Mouse (Mus musculus): ENCODE results near the gene Phc1. TPM values are rescaled to one million over a fixed set of nuclear protein-coding genes. Genes with fewer than 3 reads are reported as not detected.
A peak's percentile ranks its signal among the peaks of the same experiment; 100 is the strongest.

Phc1 gene
- polyA plus RNA-seq, 1 experiment from 2014 or later: 19.8 TPM

DNA sequence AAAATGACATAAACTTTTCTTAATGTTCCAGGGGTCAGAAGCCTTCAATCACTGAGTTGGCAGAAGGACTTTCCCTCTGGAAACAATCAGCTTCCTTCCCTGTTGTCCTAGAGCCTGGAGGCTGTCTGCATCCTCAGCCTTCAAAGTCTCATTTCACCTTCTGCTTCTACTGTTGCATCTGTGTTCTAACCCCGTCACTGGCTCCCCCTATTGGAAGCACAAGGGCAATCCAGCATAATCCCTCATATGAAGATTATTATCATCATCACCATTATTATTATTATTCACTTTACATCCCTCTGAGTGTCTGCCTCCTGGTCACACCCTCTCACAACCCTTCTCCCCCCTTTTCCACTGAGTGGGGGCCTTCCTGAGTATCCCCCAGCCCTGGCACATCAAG, 52.1 kb downstream of the Phc1 start:
- no peaks in the 10 kb centered on the region for H3K9me3 ChIP-seq (ENCODE audit: control insufficient read depth, low read length)
- ATAC-seq (replicated peaks; ENCODE audit: low FRiP score, low TSS enrichment, low read depth) (no peak), DNase-seq (ENCODE audit: low spot score) (no peak)
- H3K27ac ChIP-seq (ENCODE audit: low read depth): no peak overlapping the region
- H3K4me2 ChIP-seq (ENCODE audit: low read length): no peak overlapping the region
- no peaks in the 10 kb centered on the region for H3K36me3 ChIP-seq (ENCODE audit: control insufficient read depth, insufficient read depth, low read length)
- 32% methylated on average over 1 of the region's 1 CpGs for WGBS
- H3K9ac ChIP-seq (ENCODE audit: low read length): no peak overlapping the region
- no peaks in the 10 kb centered on the region for H3K27me3 ChIP-seq (replicated peaks; ENCODE audit: control insufficient read depth, insufficient read depth, low read length)
- no peaks in the 10 kb centered on the region for H3K4me1 ChIP-seq (replicated peaks; ENCODE audit: control insufficient read depth, insufficient read depth, low read length)
- no peak overlapping the region for H3K4me3 ChIP-seq (ENCODE audit: low read depth, low read length)

- no peak overlapping the region for H3K4me2 ChIP-seq (ENCODE audit: low read length)
- no peak overlapping the region for H3K9ac ChIP-seq (ENCODE audit: low read length)
- 52% methylated on average over 1 of the region's 1 CpGs for WGBS
- DNase-seq (ENCODE audit: low spot score) (no peak), ATAC-seq (replicated peaks; ENCODE audit: low FRiP score, low TSS enrichment, low read depth) (no peak)
- H3K27me3 ChIP-seq (replicated peaks; ENCODE audit: control insufficient read depth, insufficient read depth, low read length): no peaks in the 10 kb centered on the region
- H3K27ac ChIP-seq (ENCODE audit: low read depth): no peak overlapping the region
- H3K9me3 ChIP-seq (ENCODE audit: control insufficient read depth, low read length): no peaks in the 10 kb centered on the region
- no peaks in the 10 kb centered on the region for H3K36me3 ChIP-seq (ENCODE audit: control insufficient read depth, insufficient read depth, low read length)
- H3K4me1 ChIP-seq (replicated peaks; ENCODE audit: control insufficient read depth, insufficient read depth, low read length): no peaks in the 10 kb centered on the region
- H3K4me3 ChIP-seq (ENCODE audit: low read depth, low read length): no peak overlapping the region
Measured at GRCm38 (mm10) chr6:122284823-122285222, 55.5 kb downstream of the Phc1 start.

DNA sequence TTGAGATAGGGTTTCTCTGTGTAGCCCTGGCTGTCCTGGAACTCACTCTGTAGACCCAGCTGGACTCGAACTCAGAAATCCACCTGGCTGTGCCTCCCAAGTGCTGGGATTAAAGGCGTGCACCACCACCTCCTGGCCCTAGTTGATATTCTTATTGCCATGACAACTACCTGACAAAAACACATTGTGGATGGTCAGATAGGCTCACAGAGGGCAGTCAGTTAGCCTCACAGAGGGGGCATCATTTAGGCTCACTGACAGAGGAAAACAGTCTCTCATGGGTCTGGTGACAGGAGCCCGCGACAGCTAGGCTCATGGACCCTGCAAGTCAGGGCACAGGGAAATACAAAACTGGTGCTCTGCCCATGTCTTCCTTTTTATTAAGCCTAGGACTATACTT, 56.1 kb downstream of the Phc1 start:
- Histone ChIP-seq H3K36me3 (ENCODE audit: control insufficient read depth, insufficient read depth, low read length) (no peaks in the 10 kb centered on the region), H3K4me3 (ENCODE audit: low read depth, low read length) (no peak overlapping the region), H3K4me2 (ENCODE audit: low read length) (no peak overlapping the region), H3K9me3 (ENCODE audit: control insufficient read depth, low read length) (no peaks in the 10 kb centered on the region), H3K4me1 (replicated peaks; ENCODE audit: control insufficient read depth, insufficient read depth, low read length) (no peaks in the 10 kb centered on the region), H3K9ac (ENCODE audit: low read length) (no peak overlapping the region), H3K27ac (ENCODE audit: low read depth) (no peak overlapping the region), H3K27me3 (replicated peaks; ENCODE audit: control insufficient read depth, insufficient read depth, low read length) (no peaks in the 10 kb centered on the region)
- no peak for DNase-seq (ENCODE audit: low spot score)
- 88% methylated on average over 4 of the region's 4 CpGs for WGBS
- ATAC-seq (replicated peaks; ENCODE audit: low FRiP score, low TSS enrichment, low read depth): no peak

DNA sequence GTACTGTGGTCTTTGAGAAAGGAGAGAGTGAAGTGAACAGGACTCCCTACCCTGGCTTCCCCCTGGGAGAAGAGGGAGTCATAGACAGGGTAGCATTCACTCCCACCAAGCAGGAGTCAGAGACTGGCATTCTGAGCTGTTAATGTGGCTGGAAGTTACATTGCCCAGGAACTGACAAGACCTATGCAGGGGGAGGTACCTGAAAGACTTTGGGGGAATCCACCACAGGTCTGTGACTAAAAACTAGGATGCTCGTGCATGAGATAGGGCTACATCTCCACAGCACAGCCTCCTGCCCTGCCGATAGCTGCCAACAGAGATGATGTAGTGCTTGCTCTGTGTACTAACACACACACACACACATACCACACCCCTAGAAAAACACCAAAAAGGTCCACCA, 56.9 kb downstream of the Phc1 start:
- 81% methylated on average over 2 of the region's 2 CpGs for WGBS
- no peaks in the 10 kb centered on the region for H3K27me3 ChIP-seq (replicated peaks; ENCODE audit: control insufficient read depth, insufficient read depth, low read length)
- no peak overlapping the region for H3K9ac ChIP-seq (ENCODE audit: low read length)
- ATAC-seq (replicated peaks; ENCODE audit: low FRiP score, low TSS enrichment, low read depth) (no peak), DNase-seq (ENCODE audit: low spot score) (no peak)
- no peak overlapping the region for H3K27ac ChIP-seq (ENCODE audit: low read depth)
- no peak overlapping the region for H3K4me3 ChIP-seq (ENCODE audit: low read depth, low read length)
- H3K4me2 ChIP-seq (ENCODE audit: low read length): no peak overlapping the region
- H3K9me3 ChIP-seq (ENCODE audit: control insufficient read depth, low read length): no peaks in the 10 kb centered on the region
- H3K36me3 ChIP-seq (ENCODE audit: control insufficient read depth, insufficient read depth, low read length): no peaks in the 10 kb centered on the region
- no peaks in the 10 kb centered on the region for H3K4me1 ChIP-seq (replicated peaks; ENCODE audit: control insufficient read depth, insufficient read depth, low read length)

GRCm38 (mm10) chr6:122282782-122283181, 57.6 kb downstream of the Phc1 start, which contains the start of gene Klrg1:
TSS of gene Klrg1 (minus strand) at chr6:122282882.
- Histone ChIP-seq H3K9ac (ENCODE audit: low read length) (no peak within 1 kb of the TSS), H3K4me2 (ENCODE audit: low read length) (no peak within 1 kb of the TSS), H3K9me3 (ENCODE audit: control insufficient read depth, low read length) (no peaks in the 10 kb centered on the region), H3K4me3 (ENCODE audit: low read depth, low read length) (no peak within 1 kb of the TSS), H3K4me1 (replicated peaks; ENCODE audit: control insufficient read depth, insufficient read depth, low read length) (no peaks in the 10 kb centered on the region), H3K36me3 (ENCODE audit: control insufficient read depth, insufficient read depth, low read length) (no peaks in the 10 kb centered on the region), H3K27me3 (replicated peaks; ENCODE audit: control insufficient read depth, insufficient read depth, low read length) (no peaks in the 10 kb centered on the region), H3K27ac (ENCODE audit: low read depth) (no peak within 1 kb of the TSS)
- WGBS: 72% methylated on average over 6 of the region's 6 CpGs
- ATAC-seq (replicated peaks; ENCODE audit: low FRiP score, low TSS enrichment, low read depth): no peak
- no peak for DNase-seq (ENCODE audit: low spot score)

- Histone ChIP-seq H3K4me3 (ENCODE audit: low read depth, low read length) (no peak overlapping the region), H3K27ac (ENCODE audit: low read depth) (no peak overlapping the region), H3K36me3 (ENCODE audit: control insufficient read depth, insufficient read depth, low read length) (no peaks in the 10 kb centered on the region), H3K9ac (ENCODE audit: low read length) (no peak overlapping the region), H3K27me3 (replicated peaks; ENCODE audit: control insufficient read depth, insufficient read depth, low read length) (no peaks in the 10 kb centered on the region), H3K4me2 (ENCODE audit: low read length) (no peak overlapping the region), H3K4me1 (replicated peaks; ENCODE audit: control insufficient read depth, insufficient read depth, low read length) (no peaks in the 10 kb centered on the region), H3K9me3 (ENCODE audit: control insufficient read depth, low read length) (no peaks in the 10 kb centered on the region)
- DNase-seq (ENCODE audit: low spot score) (peak; percentile 36), ATAC-seq (replicated peaks; ENCODE audit: low FRiP score, low TSS enrichment, low read depth) (no peak)
- WGBS: 84% methylated on average over 7 of the region's 7 CpGs
Measured at GRCm38 (mm10) chr6:122276565-122276964, 63.8 kb downstream of the Phc1 start.

DNA sequence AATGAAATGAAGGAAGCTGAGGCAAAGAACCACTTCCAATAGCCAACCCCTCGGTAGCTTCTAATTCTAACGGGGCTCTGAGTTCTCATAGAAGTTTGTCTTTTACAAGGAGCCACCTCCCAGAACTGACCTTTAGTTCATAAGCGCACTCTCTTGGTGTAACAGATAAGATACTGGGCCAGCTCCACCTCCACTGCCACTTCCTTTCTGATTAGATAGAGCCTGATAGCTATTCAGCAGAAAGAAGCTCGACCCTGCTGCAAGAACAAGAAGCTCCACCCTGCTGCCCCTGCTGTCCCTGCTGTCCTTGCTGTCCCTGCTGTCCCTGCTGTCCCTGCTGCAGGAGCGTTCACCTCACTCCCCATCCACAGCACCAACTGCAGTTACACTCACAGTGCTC, 65.8 kb downstream of the Phc1 start:
- Histone ChIP-seq H3K4me1 (replicated peaks; ENCODE audit: control insufficient read depth, insufficient read depth, low read length) (no peaks in the 10 kb centered on the region), H3K4me3 (ENCODE audit: low read depth, low read length) (no peak overlapping the region), H3K36me3 (ENCODE audit: control insufficient read depth, insufficient read depth, low read length) (no peaks in the 10 kb centered on the region), H3K9me3 (ENCODE audit: control insufficient read depth, low read length) (no peaks in the 10 kb centered on the region), H3K4me2 (ENCODE audit: low read length) (no peak overlapping the region), H3K9ac (ENCODE audit: low read length) (no peak overlapping the region), H3K27ac (ENCODE audit: low read depth) (no peak overlapping the region), H3K27me3 (replicated peaks; ENCODE audit: control insufficient read depth, insufficient read depth, low read length) (no peaks in the 10 kb centered on the region)
- WGBS: 51% methylated on average over 5 of the region's 5 CpGs
- ATAC-seq (replicated peaks; ENCODE audit: low FRiP score, low TSS enrichment, low read depth) (no peak), DNase-seq (ENCODE audit: low spot score) (peak; percentile 34)

DNA sequence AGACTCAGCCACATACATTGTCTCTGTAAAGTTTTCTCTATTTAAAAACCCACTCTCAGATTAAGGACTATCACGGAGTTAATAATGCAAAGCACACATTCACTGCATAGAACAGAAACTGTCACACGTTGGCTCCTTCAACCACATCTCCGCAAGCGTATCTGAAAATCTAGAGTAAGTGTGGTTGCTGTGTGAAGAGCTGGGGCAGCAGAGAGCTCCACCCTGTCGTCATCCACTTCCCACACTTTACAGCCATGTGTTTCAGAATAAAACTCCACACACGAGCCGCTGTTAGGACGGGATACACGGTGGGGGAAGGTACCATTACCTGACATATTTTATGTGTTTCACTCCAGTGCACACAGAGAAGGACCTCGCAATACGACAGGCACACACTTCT, 70.2 kb downstream of the Phc1 start:
- no peak overlapping the region for H3K4me3 ChIP-seq (ENCODE audit: low read depth, low read length)
- ATAC-seq (replicated peaks; ENCODE audit: low FRiP score, low TSS enrichment, low read depth) (no peak), DNase-seq (ENCODE audit: low spot score) (no peak)
- no peaks in the 10 kb centered on the region for H3K27me3 ChIP-seq (replicated peaks; ENCODE audit: control insufficient read depth, insufficient read depth, low read length)
- no peaks in the 10 kb centered on the region for H3K4me1 ChIP-seq (replicated peaks; ENCODE audit: control insufficient read depth, insufficient read depth, low read length)
- no peaks in the 10 kb centered on the region for H3K36me3 ChIP-seq (ENCODE audit: control insufficient read depth, insufficient read depth, low read length)
- H3K9ac ChIP-seq (ENCODE audit: low read length): no peak overlapping the region
- H3K27ac ChIP-seq (ENCODE audit: low read depth): no peak overlapping the region
- no peak overlapping the region for H3K4me2 ChIP-seq (ENCODE audit: low read length)
- 77% methylated on average over 11 of the region's 11 CpGs for WGBS
- H3K9me3 ChIP-seq (ENCODE audit: control insufficient read depth, low read length): no peaks in the 10 kb centered on the region

GRCm38 (mm10) chr6:122269170-122269569, 71.2 kb downstream of the Phc1 start:
- Histone ChIP-seq H3K9me3 (ENCODE audit: control insufficient read depth, low read length) (no peaks in the 10 kb centered on the region), H3K4me3 (ENCODE audit: low read depth, low read length) (no peak overlapping the region), H3K27me3 (replicated peaks; ENCODE audit: control insufficient read depth, insufficient read depth, low read length) (no peaks in the 10 kb centered on the region), H3K4me2 (ENCODE audit: low read length) (no peak overlapping the region), H3K4me1 (replicated peaks; ENCODE audit: control insufficient read depth, insufficient read depth, low read length) (no peaks in the 10 kb centered on the region), H3K36me3 (ENCODE audit: control insufficient read depth, insufficient read depth, low read length) (no peaks in the 10 kb centered on the region), H3K9ac (ENCODE audit: low read length) (no peak overlapping the region), H3K27ac (ENCODE audit: low read depth) (no peak overlapping the region)
- WGBS: 79% methylated on average over 4 of the region's 4 CpGs
- no peak for ATAC-seq (replicated peaks; ENCODE audit: low FRiP score, low TSS enrichment, low read depth)
- no peak for DNase-seq (ENCODE audit: low spot score)
